Mouse (Mus musculus): ENCODE measurements around the gene Hck. TPM values are rescaled to one million over a fixed set of nuclear protein-coding genes. Genes with fewer than 3 reads are reported as not detected.

Gene Hck
- polyA plus RNA-seq, 1 experiment, result 2.9 TPM

DNA sequence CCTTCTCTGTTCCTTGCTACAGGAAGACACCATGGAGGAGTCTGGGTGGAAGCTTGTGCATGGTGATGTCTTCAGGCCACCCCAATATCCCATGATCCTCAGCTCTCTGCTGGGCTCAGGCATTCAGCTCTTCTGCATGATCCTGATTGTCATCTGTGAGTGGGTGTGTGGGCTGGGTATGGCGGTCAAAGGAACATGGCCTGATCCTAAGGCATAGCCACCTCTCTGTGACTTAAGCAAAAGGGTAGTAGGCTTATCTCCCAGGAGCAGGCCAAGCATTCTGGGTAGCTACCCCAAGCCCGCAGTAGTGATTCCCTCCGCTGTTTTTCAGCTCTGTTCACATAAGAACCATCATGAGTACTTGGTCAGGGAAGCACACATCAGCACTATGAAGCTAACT is 86.0 kb downstream of the Hck start:
- no peak for DNase-seq (ENCODE audit: extremely low spot score in 1 of 2, low spot score in 1 of 2)

DNA sequence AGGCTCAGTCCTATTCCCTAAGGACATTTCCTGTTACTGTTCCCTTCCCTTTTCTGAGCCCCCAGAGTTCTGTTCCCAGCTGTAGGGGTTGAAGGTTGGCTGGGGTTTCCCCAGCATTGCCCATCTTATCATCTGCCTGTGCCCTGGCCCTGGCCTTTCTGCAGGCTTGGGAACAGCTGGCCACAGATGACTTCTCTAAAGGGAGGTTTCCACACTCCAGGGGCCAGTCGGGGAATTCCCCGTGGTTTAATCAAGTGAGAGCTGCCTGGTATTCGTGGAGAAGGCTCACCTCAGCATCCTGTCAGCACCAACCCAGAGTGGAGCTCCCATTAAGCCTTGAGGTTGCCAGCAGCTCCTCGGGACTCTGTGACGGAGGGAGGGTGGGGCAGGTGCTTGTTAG is 90.2 kb downstream of the Hck start:
- DNase-seq (ENCODE audit: extremely low spot score in 1 of 2, low spot score in 1 of 2), result no peak

DNA sequence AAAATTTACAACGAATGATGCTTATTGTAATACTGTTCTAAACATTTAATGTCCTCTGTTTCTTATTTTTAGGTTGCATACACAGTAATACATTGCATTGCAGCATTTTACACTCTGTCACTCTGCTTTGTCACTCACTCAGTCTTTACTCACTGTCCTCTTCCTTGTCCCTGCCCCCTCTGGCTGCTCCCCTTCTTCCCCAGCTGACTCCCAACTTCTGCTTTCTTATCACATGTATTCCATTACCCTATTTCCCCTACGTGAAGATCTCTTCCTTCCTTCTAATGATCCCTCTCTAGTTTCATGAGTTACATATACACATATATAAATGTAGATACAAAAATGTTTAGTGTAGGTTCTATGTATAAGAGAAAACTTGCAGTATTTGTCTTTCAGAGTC is 90.8 kb downstream of the Hck start:
- DNase-seq (ENCODE audit: extremely low spot score in 1 of 2, low spot score in 1 of 2), result no peak

Other genes with a start within 250 kb of the Hck start
- gene Mylk2, start 197.1 kb upstream of the Hck start, polyA plus RNA-seq (2012; rRNA removed), result not detected in 2 replicates
- 1.1 and 1.5 TPM in 2 replicates for gene Foxs1, start 175.3 kb upstream of the Hck start, polyA plus RNA-seq (2012; rRNA removed)
- gene Dusp15, start 156.8 kb upstream of the Hck start, polyA plus RNA-seq (2012; rRNA removed), result 30.1 and 34.9 TPM in 2 replicates
- 1.6 and 1.9 TPM in 2 replicates for gene Ttll9, start 146.0 kb upstream of the Hck start, polyA plus RNA-seq (2012; rRNA removed)
- 86.3 and 86.6 TPM in 2 replicates for gene Pdrg1, start 93.0 kb upstream of the Hck start, polyA plus RNA-seq (2012; rRNA removed)
- gene Xkr7, start 76.6 kb upstream of the Hck start, polyA plus RNA-seq (2012; rRNA removed), result 1.5 and 1.8 TPM in 2 replicates
- gene Ccm2l, start 42.5 kb upstream of the Hck start, polyA plus RNA-seq (2012; rRNA removed), result 12.2 and 16.4 TPM in 2 replicates
- gene Tm9sf4, start 52.8 kb downstream of the Hck start, polyA plus RNA-seq (2012; rRNA removed), result 69.2 and 70.6 TPM in 2 replicates
- 23.4 and 24.8 TPM in 2 replicates for gene Tspyl3, start 117.0 kb downstream of the Hck start, polyA plus RNA-seq (2012; rRNA removed)
- 4.4 and 4.9 TPM in 2 replicates for gene Plagl2, start 133.0 kb downstream of the Hck start, polyA plus RNA-seq (2012; rRNA removed)
- 16.1 and 19.0 TPM in 2 replicates for gene Pofut1, start 133.1 kb downstream of the Hck start, polyA plus RNA-seq (2012; rRNA removed)
- 32.5 and 34.7 TPM in 2 replicates for gene Kif3b, start 182.9 kb downstream of the Hck start, polyA plus RNA-seq (2012; rRNA removed)
- 21.4 and 23.1 TPM in 2 replicates for gene Asxl1, start 237.4 kb downstream of the Hck start, polyA plus RNA-seq (2012; rRNA removed)